Mouse (Mus musculus): Measurements from ENCODE around the gene Cenpa. TPM values are rescaled to one million over a fixed set of nuclear protein-coding genes. Genes with fewer than 3 reads are reported as not detected.

Cenpa gene
- polyA plus RNA-seq, 1 experiment = 6.3 TPM

DNA sequence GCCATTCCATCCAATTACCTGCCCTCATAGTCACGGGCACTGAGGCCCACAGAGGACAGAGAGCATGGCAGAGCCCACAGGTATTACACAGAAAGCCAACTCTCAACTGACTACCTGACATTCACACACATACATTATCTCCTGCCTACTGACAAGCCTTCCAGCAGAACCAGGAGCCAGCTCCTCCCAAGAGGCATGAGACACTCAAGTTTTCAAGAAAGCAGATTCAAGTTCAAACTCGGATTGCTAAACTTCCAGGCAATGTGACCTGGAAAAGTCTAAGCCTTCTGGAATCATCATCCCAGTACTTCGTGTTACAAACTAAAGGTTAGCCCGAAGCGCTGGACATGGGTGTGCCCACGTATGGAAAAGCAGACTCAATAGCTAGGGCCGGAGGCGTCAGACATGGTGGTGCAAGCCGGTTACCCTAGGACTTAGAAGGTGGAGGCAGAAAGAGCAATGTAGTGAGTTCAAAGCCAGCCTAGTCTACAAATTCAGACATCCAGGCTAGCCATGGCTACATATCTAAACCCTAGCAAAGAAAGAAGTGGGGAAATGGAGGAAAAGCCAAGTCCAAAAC lies 45.3 kb upstream of the Cenpa start:
- 96% methylated on average over 9 of the region's 9 CpGs for WGBS
- DNase-seq = no peak
- Histone ChIP-seq H3K4me3 (ENCODE audit: insufficient read depth, low read depth, low read length) (no peak overlapping the region), H3K4me1 (ENCODE audit: control insufficient read depth, insufficient read depth, low read length) (peaks cover 4% of the 10 kb centered on the region; the same call in 1 of the 2 replicates), H3K27ac (ENCODE audit: insufficient read depth, low read depth, low read length) (no peak overlapping the region), H3K36me3 (ENCODE audit: control insufficient read depth, insufficient read depth, low read length) (no peaks in the 10 kb centered on the region), H3K27me3 (replicated peaks; ENCODE audit: control insufficient read depth, insufficient read depth, low read length) (0 out of 2 replicates have a peak, but pooled peaks cover 2% of the 10 kb centered on the region)
- TF ChIP-seq CTCF (conservative IDR thresholded peaks at IDR 0.05; ENCODE audit: insufficient read depth, insufficient read length, low read depth, low read length) (no peak), POLR2A (IDR thresholded peaks at IDR 0.05; ENCODE audit: low read depth, low read length) (no peak)

DNA sequence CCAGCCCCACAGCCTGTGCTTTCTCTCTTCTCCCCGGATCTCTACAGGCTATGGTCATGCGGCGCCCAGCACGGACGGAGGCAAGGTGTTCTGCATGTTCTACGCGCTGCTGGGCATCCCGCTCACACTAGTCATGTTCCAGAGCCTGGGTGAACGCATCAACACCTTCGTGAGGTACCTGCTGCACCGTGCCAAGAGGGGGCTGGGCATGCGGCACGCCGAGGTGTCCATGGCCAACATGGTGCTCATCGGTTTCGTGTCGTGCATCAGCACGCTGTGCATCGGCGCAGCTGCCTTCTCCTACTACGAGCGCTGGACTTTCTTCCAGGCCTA lies 44.8 kb upstream of the Cenpa start:
- Histone ChIP-seq H3K27me3 (replicated peaks; ENCODE audit: control insufficient read depth, insufficient read depth, low read length) (0 out of 2 replicates have a peak, but pooled peaks cover 2% of the 10 kb centered on the region), H3K36me3 (ENCODE audit: control insufficient read depth, insufficient read depth, low read length) (no peaks in the 10 kb centered on the region), H3K4me3 (ENCODE audit: insufficient read depth, low read depth, low read length) (no peak overlapping the region), H3K4me1 (ENCODE audit: control insufficient read depth, insufficient read depth, low read length) (peaks cover 4% of the 10 kb centered on the region; the same call in 1 of the 2 replicates), H3K27ac (ENCODE audit: insufficient read depth, low read depth, low read length) (no peak overlapping the region)
- DNase-seq = no peak
- 56% methylated on average over 22 of the region's 22 CpGs for WGBS
- TF ChIP-seq CTCF (conservative IDR thresholded peaks at IDR 0.05; ENCODE audit: insufficient read depth, insufficient read length, low read depth, low read length) = no peak
- no peak for TF ChIP-seq POLR2A (IDR thresholded peaks at IDR 0.05; ENCODE audit: low read depth, low read length)

DNA sequence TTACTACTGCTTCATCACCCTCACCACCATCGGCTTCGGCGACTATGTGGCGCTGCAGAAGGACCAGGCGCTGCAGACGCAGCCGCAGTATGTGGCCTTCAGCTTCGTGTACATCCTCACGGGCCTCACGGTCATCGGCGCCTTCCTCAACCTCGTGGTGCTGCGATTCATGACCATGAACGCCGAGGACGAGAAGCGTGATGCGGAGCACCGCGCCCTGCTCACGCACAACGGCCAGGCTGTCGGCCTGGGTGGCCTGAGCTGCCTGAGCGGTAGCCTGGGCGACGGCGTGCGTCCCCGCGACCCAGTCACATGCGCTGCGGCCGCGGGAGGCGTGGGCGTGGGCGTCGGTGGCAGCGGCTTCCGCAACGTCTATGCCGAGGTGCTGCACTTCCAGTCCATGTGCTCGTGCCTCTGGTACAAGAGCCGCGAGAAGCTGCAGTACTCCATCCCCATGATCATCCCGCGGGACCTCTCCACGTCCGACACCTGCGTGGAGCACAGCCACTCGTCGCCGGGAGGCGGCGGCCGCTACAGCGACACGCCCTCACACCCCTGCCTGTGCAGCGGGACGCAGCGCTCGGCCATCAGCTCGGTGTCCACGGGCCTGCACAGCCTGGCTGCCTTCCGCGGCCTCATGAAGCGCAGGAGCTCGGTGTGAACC lies 44.3 kb upstream of the Cenpa start:
- peak overlapping the region; percentile 22; the same call in 1 of the 2 replicates for H3K4me3 ChIP-seq (ENCODE audit: insufficient read depth, low read depth, low read length)
- H3K4me1 ChIP-seq (ENCODE audit: control insufficient read depth, insufficient read depth, low read length) = peaks cover 4% of the 10 kb centered on the region; the same call in 1 of the 2 replicates
- peak; percentile 13 for DNase-seq
- H3K36me3 ChIP-seq (ENCODE audit: control insufficient read depth, insufficient read depth, low read length) = no peaks in the 10 kb centered on the region
- H3K27me3 ChIP-seq (replicated peaks; ENCODE audit: control insufficient read depth, insufficient read depth, low read length) = 0 out of 2 replicates have a peak, but pooled peaks cover 2% of the 10 kb centered on the region
- H3K27ac ChIP-seq (ENCODE audit: insufficient read depth, low read depth, low read length) = no peak overlapping the region
- WGBS = 4% methylated on average over 69 of the region's 69 CpGs
- TF ChIP-seq POLR2A (IDR thresholded peaks at IDR 0.05; ENCODE audit: low read depth, low read length) (no peak), CTCF (conservative IDR thresholded peaks at IDR 0.05; ENCODE audit: insufficient read depth, insufficient read length, low read depth, low read length) (no peak)

DNA sequence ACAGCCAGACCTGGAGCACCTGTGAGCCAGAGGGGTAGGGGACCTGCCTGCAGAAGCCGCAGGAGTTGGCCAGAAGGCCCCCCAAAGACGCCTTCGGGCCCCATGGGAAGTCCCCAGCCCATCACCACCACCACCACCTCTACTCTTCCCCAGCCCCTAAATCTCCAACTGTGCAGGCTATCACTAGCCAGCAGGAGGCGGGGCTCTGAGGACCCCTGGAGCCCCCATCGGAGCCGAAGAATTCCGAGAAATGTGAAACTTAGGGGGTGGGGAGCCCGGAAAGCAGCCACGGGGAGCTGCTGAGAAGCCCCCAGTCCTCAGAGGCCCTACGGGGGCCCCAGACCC lies 43.8 kb upstream of the Cenpa start:
- peak overlapping the region; percentile 22; the same call in 1 of the 2 replicates for H3K4me3 ChIP-seq (ENCODE audit: insufficient read depth, low read depth, low read length)
- H3K4me1 ChIP-seq (ENCODE audit: control insufficient read depth, insufficient read depth, low read length) = peaks cover 4% of the 10 kb centered on the region; the same call in 1 of the 2 replicates
- no peak for DNase-seq
- 12% methylated on average over 10 of the region's 10 CpGs for WGBS
- no peak for TF ChIP-seq CTCF (conservative IDR thresholded peaks at IDR 0.05; ENCODE audit: insufficient read depth, insufficient read length, low read depth, low read length)
- no peak overlapping the region for H3K27ac ChIP-seq (ENCODE audit: insufficient read depth, low read depth, low read length)
- H3K27me3 ChIP-seq (replicated peaks; ENCODE audit: control insufficient read depth, insufficient read depth, low read length) = 0 out of 2 replicates have a peak, but pooled peaks cover 2% of the 10 kb centered on the region
- H3K36me3 ChIP-seq (ENCODE audit: control insufficient read depth, insufficient read depth, low read length) = no peaks in the 10 kb centered on the region

GRCm38 (mm10) chr5:30623380-30623779 lies 43.2 kb upstream of the Cenpa start:
- TF ChIP-seq POLR2A (IDR thresholded peaks at IDR 0.05; ENCODE audit: low read depth, low read length) = no peak
- TF ChIP-seq CTCF (conservative IDR thresholded peaks at IDR 0.05; ENCODE audit: insufficient read depth, insufficient read length, low read depth, low read length) = no peak
- WGBS = 82% methylated on average over 2 of the region's 2 CpGs
- no peak for DNase-seq
- Histone ChIP-seq H3K4me1 (ENCODE audit: control insufficient read depth, insufficient read depth, low read length) (peaks cover 4% of the 10 kb centered on the region; the same call in 1 of the 2 replicates), H3K27me3 (replicated peaks; ENCODE audit: control insufficient read depth, insufficient read depth, low read length) (0 out of 2 replicates have a peak, but pooled peaks cover 2% of the 10 kb centered on the region), H3K4me3 (ENCODE audit: insufficient read depth, low read depth, low read length) (no peak overlapping the region), H3K27ac (ENCODE audit: insufficient read depth, low read depth, low read length) (no peak overlapping the region), H3K36me3 (ENCODE audit: control insufficient read depth, insufficient read depth, low read length) (no peaks in the 10 kb centered on the region)

GRCm38 (mm10) chr5:30624311-30624710 lies 42.3 kb upstream of the Cenpa start:
- Histone ChIP-seq H3K27ac (ENCODE audit: insufficient read depth, low read depth, low read length) (no peak overlapping the region), H3K4me3 (ENCODE audit: insufficient read depth, low read depth, low read length) (no peak overlapping the region), H3K4me1 (ENCODE audit: control insufficient read depth, insufficient read depth, low read length) (peaks cover 4% of the 10 kb centered on the region; the same call in 1 of the 2 replicates), H3K36me3 (ENCODE audit: control insufficient read depth, insufficient read depth, low read length) (no peaks in the 10 kb centered on the region), H3K27me3 (replicated peaks; ENCODE audit: control insufficient read depth, insufficient read depth, low read length) (0 out of 2 replicates have a peak, but pooled peaks cover 2% of the 10 kb centered on the region)
- 62% methylated on average over 1 of the region's 1 CpGs for WGBS
- DNase-seq = no peak
- TF ChIP-seq POLR2A (IDR thresholded peaks at IDR 0.05; ENCODE audit: low read depth, low read length) = no peak
- TF ChIP-seq CTCF (conservative IDR thresholded peaks at IDR 0.05; ENCODE audit: insufficient read depth, insufficient read length, low read depth, low read length) = no peak

GRCm38 (mm10) chr5:30624908-30625307 lies 41.7 kb upstream of the Cenpa start:
- Histone ChIP-seq H3K36me3 (ENCODE audit: control insufficient read depth, insufficient read depth, low read length) (no peaks in the 10 kb centered on the region), H3K27me3 (replicated peaks; ENCODE audit: control insufficient read depth, insufficient read depth, low read length) (0 out of 2 replicates have a peak, but pooled peaks cover 2% of the 10 kb centered on the region), H3K27ac (ENCODE audit: insufficient read depth, low read depth, low read length) (no peak overlapping the region), H3K4me1 (ENCODE audit: control insufficient read depth, insufficient read depth, low read length) (peaks cover 4% of the 10 kb centered on the region; the same call in 1 of the 2 replicates), H3K4me3 (ENCODE audit: insufficient read depth, low read depth, low read length) (no peak overlapping the region)
- DNase-seq = no peak
- WGBS = 57% methylated on average over 4 of the region's 4 CpGs
- TF ChIP-seq CTCF (conservative IDR thresholded peaks at IDR 0.05; ENCODE audit: insufficient read depth, insufficient read length, low read depth, low read length) = no peak
- TF ChIP-seq POLR2A (IDR thresholded peaks at IDR 0.05; ENCODE audit: low read depth, low read length) = no peak

All from kidney, adult 2 months (tissue).